Mouse (Mus musculus): ENCODE measurements around the gene Ly6g6e. TPM values are rescaled to one million over a fixed set of nuclear protein-coding genes. Genes with fewer than 3 reads are reported as not detected.

Gene Ly6g6e
- polyA plus RNA-seq, 1 experiment: 5.3 TPM

DNA sequence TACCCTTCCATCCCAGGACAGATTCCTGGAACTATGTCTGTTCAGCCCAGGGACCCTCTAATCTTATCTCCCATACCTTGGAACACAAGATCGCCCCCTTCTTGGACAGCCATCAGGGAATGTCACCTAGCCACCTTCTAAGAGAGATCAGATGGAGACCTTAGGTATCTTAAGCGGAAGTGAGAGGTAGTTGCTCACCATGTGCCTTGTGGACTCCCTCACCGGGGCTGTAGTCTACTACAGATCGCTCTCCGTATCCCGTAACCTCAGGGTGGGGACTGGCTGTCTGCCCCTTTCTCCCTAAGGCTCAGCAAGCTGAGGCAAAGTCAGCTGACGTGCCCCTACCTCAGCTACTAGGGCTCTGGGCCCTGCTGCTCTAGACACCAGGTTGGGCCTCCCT, 27.4 kb downstream of the Ly6g6e start:
- Histone ChIP-seq H3K27me3 (ENCODE audit: control insufficient read depth, insufficient read depth, low read length) (no peaks in the 10 kb centered on the region), H3K27ac (ENCODE audit: insufficient read depth, low read length) (no peak overlapping the region), H3K4me3 (replicated peaks; ENCODE audit: insufficient read depth, low read depth, low read length) (no peak overlapping the region), H3K4me1 (ENCODE audit: control insufficient read depth, insufficient read depth, low read length) (peaks cover 63% of the 10 kb centered on the region)
- WGBS: 84% methylated on average over 7 of the region's 7 CpGs
- no peak for TF ChIP-seq CTCF (IDR thresholded peaks at IDR 0.05; ENCODE audit: borderline replicate concordance, insufficient read depth, low read depth, low read length)
- no peak for TF ChIP-seq POLR2A (IDR thresholded peaks at IDR 0.05; ENCODE audit: borderline replicate concordance, insufficient read depth, low read length)
- DNase-seq: no peak

DNA sequence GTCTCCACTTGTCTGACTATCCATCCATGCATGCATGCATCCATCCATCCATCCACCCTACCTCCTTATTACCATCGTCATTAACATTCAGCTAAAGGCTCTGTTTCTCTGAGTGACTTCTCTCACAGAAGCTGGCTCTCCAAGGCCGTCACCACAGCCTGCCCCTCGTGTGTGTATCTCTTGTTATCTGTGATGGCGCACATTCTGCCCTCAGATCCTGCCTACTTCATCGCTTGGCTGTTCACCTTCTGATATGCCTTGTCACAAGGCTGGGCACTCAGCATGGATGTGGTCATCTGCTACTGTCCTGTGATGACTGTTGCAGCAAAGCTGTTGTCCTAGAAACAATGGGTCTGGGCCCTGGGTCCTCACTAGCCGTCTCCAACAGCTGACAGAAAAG, 28.1 kb downstream of the Ly6g6e start:
- Histone ChIP-seq H3K4me3 (replicated peaks; ENCODE audit: insufficient read depth, low read depth, low read length) (no peak overlapping the region), H3K27me3 (ENCODE audit: control insufficient read depth, insufficient read depth, low read length) (no peaks in the 10 kb centered on the region), H3K27ac (ENCODE audit: insufficient read depth, low read length) (peak overlapping the region; percentile 23; the same call in 1 of the 2 replicates), H3K4me1 (ENCODE audit: control insufficient read depth, insufficient read depth, low read length) (peaks cover 57% of the 10 kb centered on the region)
- WGBS: 61% methylated on average over 6 of the region's 6 CpGs
- no peak for DNase-seq
- TF ChIP-seq POLR2A (IDR thresholded peaks at IDR 0.05; ENCODE audit: borderline replicate concordance, insufficient read depth, low read length) (no peak), CTCF (IDR thresholded peaks at IDR 0.05; ENCODE audit: borderline replicate concordance, insufficient read depth, low read depth, low read length) (no peak)

DNA sequence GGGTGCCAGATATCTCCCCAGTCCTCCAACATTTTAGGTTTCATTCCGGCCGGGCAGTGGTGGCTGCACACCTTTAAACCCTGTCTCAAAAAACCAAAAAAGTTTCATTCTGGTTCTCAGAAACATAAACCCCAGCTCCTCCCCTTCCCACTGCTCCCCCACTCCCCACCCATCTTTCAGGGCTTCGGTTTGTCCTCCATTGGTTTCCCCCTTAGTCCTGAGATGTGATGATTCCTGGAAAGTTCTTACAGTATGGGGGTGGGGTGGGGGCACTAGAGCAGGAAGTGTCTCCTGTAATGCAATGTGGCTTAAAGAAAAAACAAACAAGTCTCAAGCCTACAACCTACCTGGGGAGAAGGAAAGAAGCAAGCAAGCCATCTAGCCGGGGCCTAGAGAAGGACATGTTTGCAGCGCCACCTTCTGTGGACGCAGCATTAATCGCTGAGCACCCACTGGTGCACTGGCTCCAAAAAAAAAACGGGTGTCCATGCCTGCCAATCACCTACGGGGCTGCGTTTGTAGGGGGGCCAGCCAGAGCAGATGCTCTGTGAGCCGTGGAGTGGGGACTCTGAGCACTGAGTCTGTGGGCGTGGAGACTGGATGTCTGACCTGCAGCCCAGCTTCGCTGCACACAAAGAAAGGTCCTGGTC, 29.2 kb downstream of the Ly6g6e start:
- Histone ChIP-seq H3K4me3 (replicated peaks; ENCODE audit: insufficient read depth, low read depth, low read length) (no peak overlapping the region), H3K27me3 (ENCODE audit: control insufficient read depth, insufficient read depth, low read length) (no peaks in the 10 kb centered on the region), H3K27ac (ENCODE audit: insufficient read depth, low read length) (peak overlapping the region; percentile 62), H3K4me1 (ENCODE audit: control insufficient read depth, insufficient read depth, low read length) (peaks cover 46% of the 10 kb centered on the region)
- TF ChIP-seq CTCF (IDR thresholded peaks at IDR 0.05; ENCODE audit: borderline replicate concordance, insufficient read depth, low read depth, low read length): peak; percentile 77
- TF ChIP-seq POLR2A (IDR thresholded peaks at IDR 0.05; ENCODE audit: borderline replicate concordance, insufficient read depth, low read length): no peak
- peak; percentile 76 to 77 for DNase-seq
- 6% methylated on average over 13 of the region's 13 CpGs for WGBS

DNA sequence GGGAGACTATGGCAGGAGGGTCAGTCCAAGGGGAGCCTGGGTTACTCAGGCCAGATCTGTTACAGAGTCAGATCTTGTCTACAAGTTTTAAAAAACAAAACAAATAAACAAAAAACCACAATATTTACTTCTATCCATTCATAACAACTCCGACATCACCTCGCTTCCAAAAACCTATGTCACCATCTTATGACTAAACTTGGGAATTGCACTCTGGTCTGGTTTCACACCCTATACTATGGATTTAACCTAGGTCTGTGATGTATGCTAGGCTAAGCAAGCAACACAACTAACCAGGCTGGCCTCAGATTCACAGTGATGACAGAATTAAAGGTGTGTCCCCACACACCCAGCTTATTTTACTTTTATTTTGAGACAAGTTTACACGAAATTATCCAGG, 29.8 kb downstream of the Ly6g6e start:
- 65% methylated on average over 3 of the region's 3 CpGs for WGBS
- no peak for DNase-seq
- Histone ChIP-seq H3K27me3 (ENCODE audit: control insufficient read depth, insufficient read depth, low read length) (no peaks in the 10 kb centered on the region), H3K27ac (ENCODE audit: insufficient read depth, low read length) (peak overlapping the region; percentile 62; the same call in 1 of the 2 replicates), H3K4me1 (ENCODE audit: control insufficient read depth, insufficient read depth, low read length) (peaks cover 41% of the 10 kb centered on the region), H3K4me3 (replicated peaks; ENCODE audit: insufficient read depth, low read depth, low read length) (no peak overlapping the region)
- TF ChIP-seq CTCF (IDR thresholded peaks at IDR 0.05; ENCODE audit: borderline replicate concordance, insufficient read depth, low read depth, low read length): no peak
- no peak for TF ChIP-seq POLR2A (IDR thresholded peaks at IDR 0.05; ENCODE audit: borderline replicate concordance, insufficient read depth, low read length)

DNA sequence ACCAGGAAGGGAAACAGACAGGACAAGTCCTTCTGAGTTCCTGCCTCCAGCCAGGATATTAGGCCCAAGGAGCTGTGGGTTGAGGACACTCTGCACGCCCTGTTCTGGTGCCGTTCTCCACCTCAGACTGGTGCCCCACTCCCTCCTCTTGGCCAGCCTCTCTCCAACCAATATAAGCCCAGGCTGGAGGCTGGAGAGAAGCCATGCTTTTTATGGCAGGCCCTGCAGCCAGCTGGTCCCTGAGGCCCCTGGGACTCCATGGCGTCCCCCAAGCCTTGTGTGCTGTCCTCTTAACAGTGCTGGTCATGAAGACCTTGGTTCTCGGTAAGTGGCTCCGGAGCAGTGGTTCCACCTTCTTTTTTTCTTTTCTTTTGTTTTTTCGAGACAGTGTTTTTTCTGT, 31.4 kb downstream of the Ly6g6e start, which contains the start of gene Ly6g5c:
Gene Ly6g5c, plus strand, starts transcription at position 183 of the 400 bp plus-strand sequence.
- Histone ChIP-seq H3K27ac (ENCODE audit: insufficient read depth, low read length) (no peak within 1 kb of the TSS), H3K4me3 (replicated peaks; ENCODE audit: insufficient read depth, low read depth, low read length) (no peak within 1 kb of the TSS), H3K27me3 (ENCODE audit: control insufficient read depth, insufficient read depth, low read length) (no peaks in the 10 kb centered on the region), H3K4me1 (ENCODE audit: control insufficient read depth, insufficient read depth, low read length) (peaks cover 28% of the 10 kb centered on the region)
- WGBS: 15% methylated on average over 6 of the region's 6 CpGs
- peak; percentile 60 to 72 for DNase-seq
- TF ChIP-seq CTCF (IDR thresholded peaks at IDR 0.05; ENCODE audit: borderline replicate concordance, insufficient read depth, low read depth, low read length): no peak
- TF ChIP-seq POLR2A (IDR thresholded peaks at IDR 0.05; ENCODE audit: borderline replicate concordance, insufficient read depth, low read length): no peak

DNA sequence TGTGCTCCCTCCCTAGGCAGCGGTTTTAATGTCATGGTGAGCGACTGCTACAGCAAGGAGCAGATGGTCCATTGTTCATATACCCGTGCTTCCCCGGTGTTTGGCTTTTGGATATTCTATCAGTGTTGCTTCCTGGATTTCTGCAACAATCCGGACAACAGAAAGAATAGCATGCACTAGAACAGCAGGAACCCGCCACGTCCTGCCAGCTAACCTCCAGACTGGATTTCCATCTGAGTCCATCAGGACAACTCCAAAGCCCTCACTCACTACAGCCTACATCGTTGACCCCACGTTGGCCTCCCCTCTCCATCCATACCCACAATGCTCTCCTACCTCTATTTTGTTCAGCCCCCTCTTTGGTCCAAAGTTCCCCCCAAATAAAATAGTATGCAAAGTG, 35.1 kb downstream of the Ly6g6e start:
- DNase-seq: no peak
- Histone ChIP-seq H3K4me3 (replicated peaks; ENCODE audit: insufficient read depth, low read depth, low read length) (no peak overlapping the region), H3K4me1 (ENCODE audit: control insufficient read depth, insufficient read depth, low read length) (peaks cover 24% of the 10 kb centered on the region), H3K27ac (ENCODE audit: insufficient read depth, low read length) (no peak overlapping the region), H3K27me3 (ENCODE audit: control insufficient read depth, insufficient read depth, low read length) (no peaks in the 10 kb centered on the region)
- WGBS: 35% methylated on average over 9 of the region's 9 CpGs
- TF ChIP-seq POLR2A (IDR thresholded peaks at IDR 0.05; ENCODE audit: borderline replicate concordance, insufficient read depth, low read length) (no peak), CTCF (IDR thresholded peaks at IDR 0.05; ENCODE audit: borderline replicate concordance, insufficient read depth, low read depth, low read length) (no peak)

DNA sequence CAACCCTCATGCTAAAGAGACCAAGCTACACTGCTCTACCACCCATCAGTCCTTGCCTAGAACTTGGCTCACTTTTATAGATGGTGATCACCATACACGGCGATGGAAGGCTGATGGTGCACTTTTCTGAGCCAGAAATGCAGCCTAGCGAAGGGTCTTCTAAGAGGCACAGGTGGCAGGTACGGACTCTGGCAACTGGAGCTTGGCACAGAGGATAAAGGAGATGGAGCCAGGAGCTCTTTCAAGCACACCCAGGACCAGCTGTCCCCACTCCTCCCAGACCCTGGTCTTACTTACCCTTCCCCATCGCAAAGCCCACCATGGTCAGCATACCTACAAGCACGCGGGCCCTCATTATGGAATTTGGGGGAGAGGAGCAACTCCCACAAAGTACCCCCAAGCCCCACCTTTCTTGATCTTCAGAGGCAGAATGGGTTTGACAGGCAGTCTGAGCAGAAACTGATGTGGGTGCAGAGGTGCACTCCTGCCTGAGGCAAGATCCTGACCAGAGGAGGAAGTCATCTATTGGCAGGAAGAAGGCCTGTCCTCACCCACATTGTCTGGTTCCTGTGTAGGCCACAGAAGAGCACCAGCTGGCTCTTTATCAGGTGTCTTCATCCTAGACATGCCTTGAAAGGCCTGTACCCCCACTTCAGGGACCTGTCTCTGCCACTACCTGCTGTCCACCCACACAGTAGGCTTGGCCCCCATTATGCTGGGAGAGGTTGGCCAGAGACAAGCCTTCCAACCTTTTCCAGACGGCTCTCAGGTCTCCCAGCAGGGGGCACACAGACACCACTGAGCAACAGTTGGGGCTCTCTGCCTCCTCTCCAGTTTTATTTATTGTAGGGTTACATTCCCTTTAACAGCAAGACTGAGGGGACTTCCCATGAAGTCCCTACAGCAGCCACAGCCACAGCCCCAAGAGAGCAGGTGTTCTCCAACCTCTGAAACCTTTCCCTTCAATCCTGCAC, 38.6 kb downstream of the Ly6g6e start, which contains the start of gene Ly6g5b:
Gene Ly6g5b, minus strand, starts transcription at position 383 of the 974 bp plus-strand sequence.
- H3K4me1 ChIP-seq (ENCODE audit: control insufficient read depth, insufficient read depth, low read length): peaks cover 18% of the 10 kb centered on the region
- TF ChIP-seq POLR2A (IDR thresholded peaks at IDR 0.05; ENCODE audit: borderline replicate concordance, insufficient read depth, low read length) (no peak), CTCF (IDR thresholded peaks at IDR 0.05; ENCODE audit: borderline replicate concordance, insufficient read depth, low read depth, low read length) (no peak)
- DNase-seq: peak in 1 of 2 experiments; percentile 35
- 27% methylated on average over 8 of the region's 8 CpGs for WGBS
- peak within 1 kb of the TSS; percentile 13; the same call in 1 of the 2 replicates for H3K27ac ChIP-seq (ENCODE audit: insufficient read depth, low read length)
- H3K4me3 ChIP-seq (replicated peaks; ENCODE audit: insufficient read depth, low read depth, low read length): no peak within 1 kb of the TSS
- no peaks in the 10 kb centered on the region for H3K27me3 ChIP-seq (ENCODE audit: control insufficient read depth, insufficient read depth, low read length)

Data from cerebellum, adult 2 months (tissue).